Mouse (Mus musculus) ES-E14 (cell line): ENCODE data around the gene Olfr92. TPM values are rescaled to one million over a fixed set of nuclear protein-coding genes. Genes with fewer than 3 reads are reported as not detected.

Source experiments
- DNase-seq: peaks from one replicate; pipeline ENCODE4 v3.0.0-alpha.2; 2013; ENCODE audit warnings: low read depth, low spot score
- H3K27ac ChIP-seq: 2 replicates; pipeline ENCODE4 v1.5.1; 2012; ENCODE audit warnings: low read depth, mild to moderate bottlenecking, low read length, moderate library complexity, mixed read lengths; ENCODE audit not compliant: poor library complexity, insufficient read depth, severe bottlenecking
- H3K36me3 ChIP-seq: 2 replicates; pipeline ENCODE4 v1.6.1; 2012; ENCODE audit warnings: mild to moderate bottlenecking, low read length, moderate library complexity, mixed read lengths; ENCODE audit not compliant: control insufficient read depth, poor library complexity, insufficient read depth, severe bottlenecking
- H3K4me1 ChIP-seq, 2 experiments: fragments of 150-350 bp in 1 of 2; sonication (generic) in 1 of 2; 2 replicates each; pipeline ENCODE4 v1.6.1; 2012; ENCODE audit warnings: low read length in 2 of 2, mild to moderate bottlenecking in 1 of 2, mixed read lengths in 1 of 2; ENCODE audit not compliant: control insufficient read depth in 2 of 2, insufficient read depth in 2 of 2, poor library complexity in 1 of 2
- H3K4me3 ChIP-seq, 2 experiments: fragments of 150-350 bp in 1 of 2; sonication (generic) in 1 of 2; 2 replicates each; pipeline ENCODE4 v1.5.1; 2012; ENCODE audit warnings: low read length in 2 of 2, low read depth in 1 of 2, mild to moderate bottlenecking in 1 of 2, mixed read lengths in 1 of 2; ENCODE audit not compliant: insufficient read depth in 1 of 2, poor library complexity in 1 of 2, severe bottlenecking in 1 of 2
- H3K9ac ChIP-seq: 2 replicates; pipeline ENCODE4 v1.6.1; 2012; ENCODE audit warnings: low read depth, mild to moderate bottlenecking, low read length, mixed read lengths; ENCODE audit not compliant: poor library complexity, insufficient read depth, severe bottlenecking
- H3K9me3 ChIP-seq: fragments of 150-350 bp; sonication (generic); 2 replicates; pipeline ENCODE4 v1.6.1; 2012; ENCODE audit warnings: low read depth, mild to moderate bottlenecking, low read length; ENCODE audit not compliant: control insufficient read depth, insufficient read depth
- CHD2 ChIP-seq: IDR thresholded peaks from 2 replicates; pipeline ENCODE4 v1.6.1; 2014; ENCODE audit warnings: mild to moderate bottlenecking, low read depth, low read length, inconsistent platforms
- HCFC1 ChIP-seq: IDR thresholded peaks from 2 replicates; pipeline ENCODE4 v1.6.1; 2012; ENCODE audit warnings: low read length, inconsistent platforms, borderline replicate concordance; ENCODE audit not compliant: insufficient read depth
- MAFK ChIP-seq: IDR thresholded peaks from 2 replicates; pipeline ENCODE4 v1.6.1; 2014; ENCODE audit warnings: mild to moderate bottlenecking, low read depth, low read length, inconsistent platforms; ENCODE audit not compliant: insufficient read depth
- ZC3H11A ChIP-seq: IDR thresholded peaks from 2 replicates; pipeline ENCODE4 v1.6.1; 2012; ENCODE audit warnings: low read depth, mild to moderate bottlenecking, inconsistent platforms, low read length, borderline replicate concordance
- ZNF384 ChIP-seq: IDR thresholded peaks from 2 replicates; pipeline ENCODE4 v1.6.1; 2012; ENCODE audit warnings: low read depth, low read length, inconsistent platforms
- in situ Hi-C, 2 experiments: fragments of 600-800 bp; cut with MboI; formaldehyde crosslinking; loops; one replicate each; pipeline ENCODE4 v1.15.1; 2025; ENCODE audit warnings: low sequenced_read_pairs in 2 of 2, inconsistent platforms in 1 of 2; ENCODE audit not compliant: unreplicated experiment in 2 of 2
- total RNA-seq: library from RNA; depleted of rRNA; stranded (reverse); fragments of 300-350 nt; gene quantifications from 2 replicates; pipeline ENCODE4 v1.2.3, GENCODE M21; 2012; rRNA removed

Olfr92 gene
- total RNA-seq, 1 experiment = not detected

GRCm38 (mm10) chr17:37063686-37064495 is 56.0 kb downstream of the Olfr92 start:
- peaks cover 70% of the 10 kb centered on the region for H3K36me3 ChIP-seq
- TF ChIP-seq MAFK (no peak), HCFC1 (no peak), ZNF384 (no peak), CHD2 (no peak), ZC3H11A (no peak)
- DNase-seq = no peak
- H3K4me3 ChIP-seq = no peak overlapping the region
- no peak overlapping the region for H3K9ac ChIP-seq
- H3K4me1 ChIP-seq = peaks cover 0 to 14% of the 10 kb centered on the region in 2 experiments; a peak in 2 of 4 replicates
- in situ Hi-C loops = no loop called here
- H3K9me3 ChIP-seq = no peaks in the 10 kb centered on the region
- H3K27ac ChIP-seq = no peak overlapping the region

GRCm38 (mm10) chr17:37063063-37063462 is 56.8 kb downstream of the Olfr92 start:
- Histone ChIP-seq H3K4me3 (no peak overlapping the region), H3K27ac (no peak overlapping the region; the same call in 1 of the 2 replicates), H3K4me1 (peaks cover 0 to 11% of the 10 kb centered on the region in 2 experiments; a peak in 2 of 4 replicates), H3K9ac (no peak overlapping the region), H3K36me3 (peaks cover 69% of the 10 kb centered on the region), H3K9me3 (no peaks in the 10 kb centered on the region)
- no peak for TF ChIP-seq MAFK
- TF ChIP-seq ZC3H11A = no peak
- TF ChIP-seq ZNF384 = no peak
- in situ Hi-C loops = no loop called here
- DNase-seq = no peak

GRCm38 (mm10) chr17:37062101-37062641 is 57.7 kb downstream of the Olfr92 start:
- H3K9ac ChIP-seq = no peak overlapping the region; the same call in 1 of the 2 replicates
- in situ Hi-C loops = no loop called here

GRCm38 (mm10) chr17:37061435-37061834 is 58.5 kb downstream of the Olfr92 start:
- no peak for DNase-seq
- Histone ChIP-seq H3K9ac (no peak overlapping the region), H3K4me3 (no peak overlapping the region), H3K4me1 (peaks cover 0 to 11% of the 10 kb centered on the region in 2 experiments; a peak in 2 of 4 replicates), H3K36me3 (peaks cover 63% of the 10 kb centered on the region), H3K9me3 (no peaks in the 10 kb centered on the region), H3K27ac (no peak overlapping the region)
- in situ Hi-C loops = no loop called here
- TF ChIP-seq MAFK (no peak), ZC3H11A (no peak), ZNF384 (no peak), HCFC1 (no peak), CHD2 (no peak)

More at GRCm38 (mm10) chr17:37062101-37062641, 57.7 kb downstream of the Olfr92 start:
- no peak for DNase-seq
- Histone ChIP-seq H3K36me3 (peaks cover 64% of the 10 kb centered on the region), H3K9me3 (no peaks in the 10 kb centered on the region), H3K4me3 (no peak overlapping the region), H3K4me1 (peaks cover 0 to 11% of the 10 kb centered on the region in 2 experiments; a peak in 2 of 4 replicates), H3K27ac (no peak overlapping the region)
- TF ChIP-seq MAFK (no peak), HCFC1 (no peak), ZNF384 (no peak), CHD2 (no peak), ZC3H11A (no peak)

Other genes with a start within 250 kb of the Olfr92 start
- gene Trim40, start 230.0 kb downstream of the Olfr92 start, total RNA-seq = 0.18 and 0.26 TPM in 2 replicates
- gene Trim31, start 222.0 kb downstream of the Olfr92 start, total RNA-seq = not detected in 2 replicates
- gene Rnf39, start 177.2 kb downstream of the Olfr92 start, total RNA-seq = 1.9 and 2.4 TPM in 2 replicates
- gene Ppp1r11, start 168.3 kb downstream of the Olfr92 start, total RNA-seq = 76.4 and 108 TPM in 2 replicates
- 74.5 and 81.0 TPM in 2 replicates for gene Znrd1, start 161.5 kb downstream of the Olfr92 start, total RNA-seq
- gene Znrd1as, start 161.5 kb downstream of the Olfr92 start, total RNA-seq = 13.8 and 15.1 TPM in 2 replicates
- 14.8 and 16.9 TPM in 2 replicates for gene 2410137M14Rik, start 138.9 kb downstream of the Olfr92 start, total RNA-seq
- 49.4 and 55.4 TPM in 2 replicates for gene H2-M5, start 130.6 kb downstream of the Olfr92 start, total RNA-seq
- 360 and 437 TPM in 2 replicates for gene Zfp57, start 118.9 kb downstream of the Olfr92 start, total RNA-seq
- 0.62 and 0.85 TPM in 2 replicates for gene Mog, start 96.7 kb downstream of the Olfr92 start, total RNA-seq
- 60.9 and 106 TPM in 2 replicates for gene Gabbr1, start 74.1 kb downstream of the Olfr92 start, total RNA-seq
- 0.11 and 0.22 TPM in 2 replicates for gene Olfr90, start 31.6 kb downstream of the Olfr92 start, total RNA-seq
- gene Olfr91, start 21.8 kb downstream of the Olfr92 start, total RNA-seq = 0.11 and 0.13 TPM in 2 replicates
- not detected in 2 replicates for gene Olfr93, start 41.4 kb upstream of the Olfr92 start, total RNA-seq
- not detected in 2 replicates for gene Ubd, start 73.8 kb upstream of the Olfr92 start, total RNA-seq
- gene Olfr94, start 80.9 kb upstream of the Olfr92 start, total RNA-seq = not detected in 2 replicates
- not detected in 2 replicates for gene Olfr95, start 93.0 kb upstream of the Olfr92 start, total RNA-seq
- gene Olfr96, start 100.1 kb upstream of the Olfr92 start, total RNA-seq = not detected in 2 replicates
- gene Olfr97, start 117.2 kb upstream of the Olfr92 start, total RNA-seq = not detected in 2 replicates
- not detected in 2 replicates for gene Olfr98, start 143.7 kb upstream of the Olfr92 start, total RNA-seq
- 3.5 and 6.8 TPM in 2 replicates for gene H2-M3, start 150.1 kb upstream of the Olfr92 start, total RNA-seq
- not detected in 2 replicates for gene Olfr99, start 163.4 kb upstream of the Olfr92 start, total RNA-seq
- gene Olfr101, start 184.2 kb upstream of the Olfr92 start, total RNA-seq = not detected in 2 replicates
- not detected in 2 replicates for gene Olfr102, start 197.0 kb upstream of the Olfr92 start, total RNA-seq
- gene Olfr103, start 219.6 kb upstream of the Olfr92 start, total RNA-seq = not detected in 2 replicates
- not detected in 2 replicates for gene Olfr104-ps, start 239.5 kb upstream of the Olfr92 start, total RNA-seq